Mouse (Mus musculus) heart, postnatal 0 days (tissue): ENCODE measurements at regions not wholly inside any gene's neighbourhood (a gene's known extent, or its start where the extent isn't known, plus 50 kb on each side); places are given as distances from the start of the nearest gene placed in this dataset.

Experiments
- CTCF ChIP-seq: IDR thresholded peaks from 2 replicates; pipeline ENCODE4 v1.5.1; 2016; ENCODE audit warnings: antibody characterized with exemption, control low read depth, low read depth
- EP300 ChIP-seq: IDR thresholded peaks from 2 replicates; pipeline ENCODE4 v1.6.1; 2016; ENCODE audit warnings: antibody characterized with exemption, low read depth

GRCm38 (mm10) chr6:100510676-100511075, 160.3 kb downstream of the Shq1 start:
- TF ChIP-seq CTCF, result no peak
- TF ChIP-seq EP300, result no peak
